Mouse (Mus musculus) stomach, embryonic 14.5 days (tissue): ENCODE results near the gene 7420426K07Rik. TPM values are rescaled to one million over a fixed set of nuclear protein-coding genes. Genes with fewer than 3 reads are reported as not detected.

Experiments used
- polyA plus RNA-seq: library from polyadenylated mRNA; unstranded; fragments of >200 nt; fragmentation: Nextera tagmentation; extraction: Ambion mirVana; gene quantifications from 2 replicates; pipeline ENCODE4 v1.2.1, GENCODE M21; 2014

The 7420426K07Rik gene
- polyA plus RNA-seq, 1 experiment from 2014 or later = not detected

Other genes with a start within 250 kb of the 7420426K07Rik start
- gene Prr23a1, start 60.6 kb upstream of the 7420426K07Rik start, polyA plus RNA-seq = not detected in 2 replicates
- not detected in 2 replicates for gene Prr23a2, start 46.6 kb upstream of the 7420426K07Rik start, polyA plus RNA-seq
- gene Prr23a3, start 38.4 kb upstream of the 7420426K07Rik start, polyA plus RNA-seq = not detected in 2 replicates
- gene Foxl2, start 52.2 kb downstream of the 7420426K07Rik start, polyA plus RNA-seq = not detected in 2 replicates
- gene Faim, start 83.3 kb downstream of the 7420426K07Rik start, polyA plus RNA-seq = 44.0 and 44.7 TPM in 2 replicates
- gene Gm1123, start 132.6 kb downstream of the 7420426K07Rik start, polyA plus RNA-seq = 0.38 TPM in 1 of 2 replicates, not detected in the other
- gene Pik3cb, start 237.5 kb downstream of the 7420426K07Rik start, polyA plus RNA-seq = 1.2 and 1.7 TPM in 2 replicates